Mouse (Mus musculus): ENCODE data around the gene Zfyve28.

Zfyve28 gene

DNA sequence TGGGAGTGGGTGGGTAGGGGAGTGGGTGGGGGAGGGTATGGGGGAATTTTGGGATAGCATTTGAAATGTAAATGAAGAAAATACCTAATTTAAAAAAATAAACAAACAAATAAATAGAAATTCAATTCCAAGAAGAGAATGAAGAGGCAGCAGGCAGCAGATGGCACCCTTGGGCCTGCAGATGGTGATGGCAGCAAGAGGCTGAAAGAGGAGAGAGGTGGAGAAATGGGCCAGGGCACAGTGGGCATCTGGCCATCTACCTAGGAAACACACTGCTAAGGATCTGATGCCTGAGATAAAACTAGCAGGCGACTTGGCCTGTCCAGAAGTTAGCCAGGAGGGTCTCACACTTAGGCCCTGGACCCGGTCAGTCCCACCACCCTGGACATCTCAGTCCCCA is 83.3 kb downstream of the Zfyve28 start:
- DNase-seq (ENCODE audit: low read depth), result no peak

DNA sequence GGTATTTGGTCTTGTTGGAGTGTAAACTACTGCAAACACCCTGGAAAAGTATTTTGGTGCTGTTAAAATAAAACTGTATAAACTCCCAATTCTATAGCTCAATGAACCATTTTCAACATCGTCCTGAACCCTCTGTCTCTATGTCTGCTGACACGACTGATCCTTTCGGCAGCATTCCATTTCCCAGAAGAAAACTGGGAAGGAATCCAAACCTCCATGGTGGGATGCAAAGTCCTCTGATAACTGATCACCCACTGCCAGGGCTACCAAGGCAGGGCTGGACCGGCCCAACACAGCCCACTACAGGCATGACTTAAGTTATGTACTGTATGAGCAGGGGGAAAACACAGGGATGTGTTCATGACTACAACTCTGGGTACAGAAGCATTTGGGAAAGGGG is 86.2 kb downstream of the Zfyve28 start:
- peak; percentile 17 for DNase-seq (ENCODE audit: low read depth)

DNA sequence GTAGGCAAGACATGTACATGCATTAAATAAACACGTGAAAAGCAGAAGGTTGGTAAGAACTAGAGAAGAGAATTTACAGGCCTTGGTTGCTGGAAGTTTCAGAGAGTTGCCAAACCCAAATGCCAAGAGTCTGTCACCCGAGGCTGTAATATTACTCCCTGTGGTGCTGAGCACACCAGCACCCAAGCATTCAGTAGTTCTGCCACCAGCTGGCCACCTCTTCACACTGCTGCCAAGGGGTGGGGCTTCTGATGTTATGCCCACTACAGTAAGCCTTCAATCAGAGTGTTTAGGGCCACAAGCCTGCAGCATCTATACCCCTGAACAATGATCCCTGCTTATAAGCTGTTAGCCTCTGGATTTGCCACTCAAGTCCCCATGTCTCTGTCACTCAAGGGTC is 86.9 kb downstream of the Zfyve28 start:
- peak; percentile 18 for DNase-seq (ENCODE audit: low read depth)

DNA sequence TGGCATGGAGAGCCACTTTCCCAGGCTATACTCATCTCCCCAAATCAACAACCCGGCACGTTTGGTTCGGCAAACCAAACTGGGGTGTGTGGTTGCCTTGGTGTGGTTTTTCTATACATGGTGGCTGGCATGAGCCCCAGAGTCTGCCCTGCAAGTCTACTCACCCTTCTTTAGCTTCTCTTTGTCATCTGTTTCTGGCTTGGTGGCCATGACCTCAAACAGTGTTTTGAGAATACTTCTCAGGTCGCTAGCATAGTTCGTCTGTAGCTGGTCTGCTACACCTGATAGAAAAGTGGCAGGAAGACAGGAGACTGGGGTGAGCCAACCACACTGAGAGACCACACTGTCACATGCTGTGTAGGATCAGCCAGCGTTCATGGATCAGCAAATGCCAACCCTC is 89.6 kb downstream of the Zfyve28 start:
- no peak for DNase-seq (ENCODE audit: low read depth)

DNA sequence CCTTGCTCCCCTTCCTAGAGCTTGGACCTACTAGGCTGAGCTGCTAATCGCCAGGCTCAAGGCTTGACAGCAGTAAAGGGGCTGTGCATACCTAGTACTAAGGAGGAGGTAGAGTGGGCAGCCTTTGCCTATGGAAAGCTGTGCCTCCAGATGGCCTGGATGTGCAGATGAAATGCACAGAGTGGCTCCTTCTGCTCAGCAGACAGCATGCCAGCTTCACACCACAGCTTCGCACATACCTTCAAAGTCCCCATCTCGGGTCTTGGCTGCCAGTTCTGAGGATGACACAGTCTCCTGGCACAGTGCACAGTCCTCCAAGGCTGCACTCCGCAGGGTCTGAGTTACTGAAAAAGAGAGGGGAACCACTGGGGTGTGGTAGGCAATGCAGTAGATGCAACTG is 91.0 kb downstream of the Zfyve28 start:
- no peak for DNase-seq (ENCODE audit: low read depth)

DNA sequence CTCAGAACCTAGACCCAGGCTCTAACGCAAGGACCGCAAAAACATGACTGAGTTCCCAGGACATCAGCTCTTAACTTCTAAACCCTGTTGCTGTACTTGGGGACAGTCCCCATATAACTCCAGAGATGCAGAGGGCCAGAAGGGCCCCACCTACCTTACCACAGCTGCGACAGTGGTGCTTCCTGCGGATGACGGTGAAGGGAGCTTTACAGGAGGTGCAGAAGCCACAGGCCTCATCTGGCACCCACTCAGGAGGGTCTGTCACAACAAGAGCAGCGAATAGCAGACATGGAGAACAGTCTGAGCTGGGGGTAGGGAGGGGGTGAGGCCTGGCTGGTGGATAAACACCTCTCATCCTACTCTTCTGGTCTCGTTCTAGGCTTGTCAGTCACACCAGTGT is 91.8 kb downstream of the Zfyve28 start:
- DNase-seq (ENCODE audit: low read depth), result no peak

DNA sequence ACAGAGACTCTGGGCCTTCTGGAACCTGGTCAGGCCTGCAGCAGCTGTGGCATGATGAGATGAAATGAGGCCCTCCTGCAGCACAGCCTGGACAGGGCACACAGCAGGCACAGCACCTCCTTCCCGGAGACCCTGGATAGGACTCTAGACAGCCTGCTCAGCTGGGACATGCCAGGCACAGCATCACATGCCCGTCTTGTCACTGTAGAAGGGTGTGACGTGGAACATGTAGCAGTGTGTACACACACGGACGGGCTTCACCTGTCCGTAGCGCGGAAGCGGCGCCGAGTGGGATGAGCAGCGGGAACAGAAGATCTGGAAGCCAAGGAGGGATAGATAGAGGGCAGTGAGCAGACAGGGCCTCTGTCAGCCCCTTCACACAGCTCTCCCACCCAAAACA is 92.5 kb downstream of the Zfyve28 start:
- no peak for DNase-seq (ENCODE audit: low read depth)

DNA sequence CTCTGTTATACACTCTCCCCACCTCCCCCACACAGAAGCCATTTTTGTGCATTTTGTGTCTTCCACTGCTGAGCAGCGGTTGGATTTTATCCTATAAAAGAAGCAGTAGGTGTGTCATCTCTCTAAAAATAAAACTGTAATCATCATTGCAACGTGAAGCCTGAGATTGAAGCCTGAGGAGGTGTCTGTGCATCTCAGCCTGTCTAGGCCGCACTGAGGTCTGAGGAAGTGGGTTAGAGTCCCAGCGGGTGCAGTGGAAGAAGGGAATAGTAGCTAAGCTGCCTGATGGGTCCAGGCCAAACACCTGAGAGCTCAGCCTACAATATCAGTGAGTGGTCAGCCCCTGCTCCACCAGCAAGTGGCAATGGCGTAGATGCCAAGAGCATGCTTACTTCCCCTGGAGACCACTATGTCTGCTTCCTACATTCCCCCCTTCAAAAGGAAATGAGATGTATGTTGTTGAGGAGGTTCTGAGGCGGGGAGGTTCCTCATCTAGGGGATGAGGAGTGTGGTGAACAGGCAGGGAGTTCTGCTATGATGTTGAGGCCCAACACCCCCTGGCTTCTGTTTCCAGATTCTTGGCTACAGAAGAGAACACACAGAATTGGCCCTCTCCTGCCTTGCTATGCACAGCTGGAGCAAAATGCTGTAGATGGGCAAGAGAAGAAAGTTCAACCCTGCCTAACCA is 93.1 kb downstream of the Zfyve28 start:
- DNase-seq (ENCODE audit: low read depth), result no peak

DNA sequence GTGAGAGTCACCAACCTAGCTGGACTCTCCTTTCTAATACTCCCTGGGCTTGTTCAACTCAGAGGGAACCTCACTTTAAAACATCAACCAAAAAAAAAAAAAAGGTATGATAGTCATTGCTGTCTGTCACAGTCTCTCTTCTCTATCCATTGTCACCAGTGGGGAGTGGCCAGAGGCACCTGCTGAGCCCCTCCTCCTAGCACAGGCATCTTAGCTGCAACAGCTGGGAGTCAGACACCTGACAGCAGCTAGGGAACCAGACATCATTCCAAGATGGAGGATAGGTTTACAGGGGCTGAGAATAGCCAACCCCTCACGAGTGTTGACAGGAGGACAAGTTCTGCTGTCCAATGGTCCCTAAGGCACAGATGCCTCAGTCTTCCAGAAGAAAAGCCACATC is 93.8 kb downstream of the Zfyve28 start:
- DNase-seq (ENCODE audit: low read depth), result no peak

DNA sequence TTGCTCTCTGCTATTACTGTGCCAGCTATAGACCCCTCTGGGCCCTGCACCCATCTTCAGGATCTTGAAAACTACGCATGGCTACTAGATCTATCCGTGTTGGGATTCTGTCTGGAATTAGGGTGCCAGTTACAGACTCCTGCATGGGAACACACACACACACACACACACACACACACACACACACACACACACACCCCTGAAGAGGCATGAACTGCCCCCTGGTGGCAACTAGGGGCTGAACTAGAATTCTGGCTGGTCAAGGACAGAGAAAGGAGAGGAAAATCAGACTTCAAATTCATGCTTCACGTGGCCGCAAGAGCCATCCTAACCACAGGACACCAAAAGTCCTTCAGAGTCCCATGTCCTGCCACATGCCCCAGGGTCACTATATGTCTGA is 96.4 kb downstream of the Zfyve28 start:
- peak; percentile 54 for DNase-seq (ENCODE audit: low read depth)

DNA sequence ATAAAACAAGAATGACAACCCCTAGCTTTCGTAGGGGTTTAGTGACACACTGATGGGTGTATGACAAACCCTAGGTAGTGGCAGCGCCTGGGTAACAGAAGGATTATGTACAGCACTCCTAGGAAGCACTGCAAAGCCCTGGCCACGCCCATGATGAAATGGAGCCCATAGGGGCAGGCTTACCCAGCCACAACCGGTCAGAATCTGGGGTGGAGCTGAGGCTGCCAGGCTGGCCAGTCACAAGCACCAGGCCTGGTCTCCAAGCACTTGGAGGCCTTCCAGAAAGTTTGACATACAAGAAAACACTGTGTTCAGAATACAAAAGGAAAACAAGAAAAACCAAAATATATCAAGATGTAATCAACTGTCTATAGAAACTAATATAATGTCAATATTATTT is 97.2 kb downstream of the Zfyve28 start:
- peak; percentile 87 for DNase-seq (ENCODE audit: low read depth)

DNA sequence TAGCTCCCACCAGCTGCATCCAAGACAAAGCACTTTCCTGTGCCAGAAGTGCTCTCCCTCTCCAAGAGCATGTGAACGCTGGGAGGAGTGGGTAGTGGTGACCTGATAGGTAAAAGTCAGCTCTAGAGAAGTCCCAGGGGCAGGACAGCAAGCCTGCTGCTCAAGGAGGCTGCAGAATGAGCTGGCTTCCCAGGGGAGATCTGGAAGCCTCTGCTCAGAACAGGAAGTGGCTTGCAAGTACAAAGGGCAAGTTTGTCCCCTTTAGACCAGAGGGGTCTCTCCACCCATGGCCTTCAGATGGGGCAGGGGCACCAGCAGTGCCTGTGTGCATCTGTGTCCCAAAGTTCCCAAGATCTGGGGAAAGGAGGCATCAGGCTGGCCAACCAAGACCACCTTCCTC is 98.7 kb downstream of the Zfyve28 start:
- DNase-seq (ENCODE audit: low read depth), result no peak

DNA sequence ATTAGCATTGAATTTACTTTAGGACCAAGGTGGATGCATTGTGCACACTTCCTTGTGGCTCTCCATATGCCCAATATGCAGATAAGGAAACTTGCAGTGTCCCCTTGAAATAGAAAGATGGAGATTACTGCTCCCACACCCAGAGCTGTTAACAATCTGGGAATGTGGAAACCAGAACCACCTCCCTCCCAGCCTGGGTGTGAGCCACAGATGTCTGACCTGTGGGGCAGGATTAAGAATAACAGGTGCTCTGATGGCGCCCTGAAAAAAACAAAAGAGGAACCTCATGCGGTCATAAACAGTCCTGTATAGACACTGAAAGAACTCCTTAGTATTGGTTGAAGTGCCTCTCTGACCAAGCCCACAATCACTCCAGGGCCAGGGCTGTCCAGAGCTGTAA is 99.4 kb downstream of the Zfyve28 start:
- DNase-seq (ENCODE audit: low read depth), result no peak

DNA sequence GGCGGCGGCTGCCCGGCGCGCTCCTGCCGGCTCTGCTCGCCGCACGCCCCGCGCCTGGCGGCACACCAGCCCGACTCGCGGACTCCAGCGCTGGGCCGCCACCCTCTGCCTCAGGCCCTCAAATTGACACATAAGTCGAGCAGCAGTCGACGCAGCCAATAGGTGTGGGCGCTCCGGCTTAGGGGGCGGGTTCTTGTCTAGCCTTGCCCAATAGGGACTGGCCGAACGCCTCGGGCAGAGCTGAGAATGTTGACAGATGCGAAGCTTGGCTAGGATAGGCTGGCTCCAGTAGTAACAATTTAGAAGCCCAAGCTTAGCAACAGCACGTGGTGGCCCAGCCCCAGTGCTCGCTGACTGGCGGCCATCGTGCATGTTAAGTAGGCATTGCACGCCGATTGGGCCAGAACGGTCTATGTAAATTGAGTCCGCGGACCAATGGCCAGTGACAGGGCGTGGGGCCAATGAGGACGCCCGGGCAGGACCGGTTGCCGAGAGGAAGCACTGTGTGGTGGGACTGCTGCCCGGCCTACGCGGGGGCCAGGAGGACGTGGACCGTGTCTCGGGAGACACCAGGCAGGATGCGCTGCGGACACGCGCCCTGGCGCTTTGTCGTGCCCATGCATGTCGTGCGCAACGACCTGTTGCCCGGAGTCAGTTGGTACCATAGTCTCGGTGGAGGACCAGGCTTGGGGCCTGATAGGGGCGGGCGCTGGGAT is 100.5 kb downstream of the Zfyve28 start, which contains the start of gene Mxd4:
Gene Mxd4, minus strand, starts transcription at position 120 of the 716 bp plus-strand sequence.
- peak; percentile 99 for DNase-seq (ENCODE audit: low read depth)

DNA sequence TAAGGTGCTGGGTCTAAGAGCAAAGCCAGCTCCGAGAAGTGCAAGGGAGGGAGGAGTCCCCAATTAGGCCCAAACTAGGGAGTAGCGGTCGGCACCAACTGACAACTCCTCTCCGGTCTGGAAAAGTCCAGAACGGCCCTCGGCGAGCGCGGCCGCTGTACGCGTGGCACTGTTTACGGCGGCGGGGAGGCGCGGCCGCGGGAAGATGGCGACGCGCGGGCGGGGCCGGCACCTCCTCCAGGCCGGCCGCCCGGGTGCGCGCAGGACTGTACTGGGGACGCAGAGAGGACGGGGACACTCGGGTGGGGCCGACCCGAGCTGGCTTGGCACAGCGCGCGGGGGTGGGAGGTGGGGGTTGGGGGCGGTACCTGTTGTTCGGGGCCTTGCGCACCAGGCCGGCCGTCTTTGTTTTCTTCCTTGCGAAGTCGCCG is 101.3 kb downstream of the Zfyve28 start:
- peak; percentile 78 for DNase-seq (ENCODE audit: low read depth)

DNA sequence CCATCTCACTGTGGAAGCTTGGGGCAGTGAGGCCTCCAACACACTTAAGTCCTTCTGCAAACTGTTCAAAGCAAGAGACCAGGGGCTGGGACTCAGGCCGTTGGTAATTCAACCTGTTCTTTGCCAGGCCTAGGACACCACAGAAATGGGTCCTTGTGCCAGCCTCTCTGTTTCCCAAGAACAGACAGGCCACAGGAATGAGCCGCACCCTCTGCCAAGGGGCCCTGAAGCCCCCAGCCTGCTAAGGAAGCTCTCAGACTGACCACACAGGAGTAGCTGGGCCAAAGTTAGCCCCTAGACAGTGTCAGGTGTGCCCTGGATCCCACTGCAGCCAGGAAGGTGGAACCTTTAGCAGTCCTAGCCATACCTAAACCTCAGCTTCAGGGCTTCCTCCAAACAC is 101.9 kb downstream of the Zfyve28 start:
- peak; percentile 38 for DNase-seq (ENCODE audit: low read depth)

DNA sequence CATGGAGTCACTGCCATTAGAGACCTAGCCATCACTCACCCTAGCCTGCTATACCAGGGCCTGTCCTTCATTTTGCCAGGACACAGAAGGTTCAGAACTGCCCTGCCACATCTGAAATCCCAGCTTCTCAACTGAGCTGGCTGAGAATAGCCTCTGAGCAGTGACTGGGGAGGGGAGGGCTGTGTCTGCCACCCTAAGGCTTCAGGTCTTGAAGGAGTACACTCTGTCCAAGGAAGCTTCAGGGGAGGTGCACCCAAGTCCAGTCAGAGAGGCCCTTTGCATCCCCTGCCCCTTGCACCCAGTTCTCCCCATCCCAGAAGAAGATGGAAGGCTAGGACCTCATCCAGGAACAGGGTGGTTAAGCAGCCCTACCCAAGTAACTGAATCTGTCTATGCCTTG is 102.5 kb downstream of the Zfyve28 start:
- DNase-seq (ENCODE audit: low read depth), result no peak

DNA sequence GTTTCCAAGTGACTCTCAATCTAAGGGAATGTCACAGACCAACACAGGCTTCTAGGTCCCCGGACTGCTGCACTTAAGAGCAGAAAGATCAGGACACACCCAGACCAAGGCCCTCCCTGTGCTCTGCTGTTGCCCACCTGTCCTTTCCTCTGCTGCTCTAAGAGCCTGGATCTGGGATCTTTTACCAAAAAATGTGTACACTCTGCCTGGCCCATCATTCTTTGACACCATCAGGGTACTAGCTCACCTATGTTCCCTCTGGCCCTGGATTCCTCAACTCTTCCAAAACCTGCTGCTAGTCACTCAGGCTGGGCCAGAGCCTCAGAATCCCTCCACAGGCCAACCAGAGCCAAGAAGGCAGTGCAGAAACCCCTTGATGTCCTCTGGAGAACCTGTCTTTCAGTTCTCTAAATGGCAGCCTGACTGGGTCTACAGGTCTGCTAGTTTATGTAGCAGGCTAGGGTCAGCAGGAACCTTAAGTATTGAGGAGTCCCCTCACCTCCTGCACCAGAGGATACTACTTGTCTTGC is 103.1 kb downstream of the Zfyve28 start:
- no peak for DNase-seq (ENCODE audit: low read depth)

DNA sequence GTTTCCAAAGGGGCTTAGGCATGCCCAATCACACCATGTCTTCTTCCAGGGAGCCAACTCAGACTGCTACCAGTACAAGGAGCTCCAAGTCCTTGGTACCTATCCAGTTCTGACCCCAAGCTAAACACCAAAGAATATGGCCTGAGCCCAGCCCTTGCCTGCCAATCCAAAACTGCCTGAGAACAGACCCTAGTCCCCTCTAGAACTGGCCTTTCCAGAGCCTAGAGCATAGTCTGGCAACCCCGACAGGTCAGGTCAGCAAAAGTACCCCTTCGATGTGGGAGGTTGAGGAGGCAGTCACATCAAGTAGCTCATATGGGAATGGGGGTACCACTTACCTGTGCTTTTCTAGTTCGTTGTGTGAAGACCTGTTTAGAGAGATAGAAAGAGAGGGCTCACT is 104.3 kb downstream of the Zfyve28 start:
- no peak for DNase-seq (ENCODE audit: low read depth)

DNA sequence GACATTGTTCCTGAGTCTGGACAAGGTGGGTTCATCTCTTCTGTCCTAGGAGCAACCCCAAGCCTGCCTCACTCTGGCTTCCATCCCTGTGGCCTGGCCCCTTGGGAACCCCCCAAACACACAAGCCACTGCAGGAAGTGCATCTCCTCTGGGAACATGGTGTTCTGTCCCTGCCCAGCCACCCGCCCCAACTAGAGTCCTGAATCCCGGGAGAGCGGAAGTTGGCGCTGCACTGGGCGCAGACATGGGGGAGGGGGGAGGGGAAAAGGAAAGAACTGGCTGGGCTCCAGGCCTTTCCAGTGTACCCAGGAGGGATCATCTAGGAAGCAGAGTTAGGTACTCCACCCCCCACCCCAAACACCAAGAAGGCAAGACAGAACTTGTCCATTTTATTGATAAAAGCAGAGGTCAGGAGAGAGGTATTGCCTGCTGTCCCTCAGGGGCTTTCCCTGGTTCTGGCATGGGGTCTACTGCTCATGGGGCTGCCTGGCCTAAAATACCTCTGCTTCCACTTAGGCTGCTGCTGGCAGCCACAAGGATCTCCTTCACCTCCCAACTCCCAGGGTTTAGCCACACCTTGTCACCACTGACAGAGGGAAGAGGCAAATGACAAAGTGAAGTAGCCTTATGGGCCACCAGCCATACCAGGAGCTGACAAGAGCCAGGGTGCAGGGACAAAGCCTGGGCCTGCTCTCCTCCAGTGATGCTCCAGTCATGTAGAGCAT is 104.9 kb downstream of the Zfyve28 start:
- DNase-seq (ENCODE audit: low read depth), result no peak

DNA sequence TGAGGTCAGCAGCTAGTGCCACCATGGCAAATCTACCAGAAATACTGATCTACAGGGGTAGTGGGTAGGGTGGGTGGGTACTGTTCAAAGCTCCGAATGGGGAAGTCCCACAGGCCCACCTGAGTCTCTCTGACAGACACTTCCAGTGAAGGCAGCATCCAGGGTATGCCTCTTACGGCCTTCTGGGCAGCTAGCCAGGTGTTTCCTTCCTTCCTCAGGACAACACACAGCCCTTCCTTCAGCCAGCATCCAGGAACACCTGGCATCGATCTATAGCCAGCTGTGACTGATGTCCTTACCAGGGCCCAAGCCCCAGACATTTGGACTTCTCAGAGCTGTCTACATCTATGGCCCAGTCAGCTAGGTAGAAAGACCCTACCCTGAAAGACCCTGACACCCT is 105.8 kb downstream of the Zfyve28 start:
- peak; percentile 18 for DNase-seq (ENCODE audit: low read depth)

DNA sequence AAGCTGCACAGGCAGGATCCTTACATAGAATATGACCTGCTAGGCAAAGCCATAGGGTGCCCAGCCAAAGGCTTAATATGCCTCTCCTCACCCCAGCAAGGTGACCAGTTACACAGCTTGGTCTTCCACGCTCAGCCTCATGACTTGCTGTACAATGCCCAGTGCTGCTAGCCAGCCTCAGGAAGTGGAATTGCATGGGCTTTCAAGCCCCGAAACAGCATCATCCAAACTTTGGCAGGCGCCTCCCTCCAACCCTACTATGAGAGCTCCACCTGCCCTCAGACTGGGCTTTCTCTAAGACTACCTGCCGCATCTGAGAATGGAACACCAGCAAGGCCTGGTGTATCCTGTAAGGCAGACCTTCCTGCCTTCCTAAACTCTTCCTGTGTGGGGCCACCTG is 110.4 kb downstream of the Zfyve28 start:
- DNase-seq (ENCODE audit: low read depth), result no peak

DNA sequence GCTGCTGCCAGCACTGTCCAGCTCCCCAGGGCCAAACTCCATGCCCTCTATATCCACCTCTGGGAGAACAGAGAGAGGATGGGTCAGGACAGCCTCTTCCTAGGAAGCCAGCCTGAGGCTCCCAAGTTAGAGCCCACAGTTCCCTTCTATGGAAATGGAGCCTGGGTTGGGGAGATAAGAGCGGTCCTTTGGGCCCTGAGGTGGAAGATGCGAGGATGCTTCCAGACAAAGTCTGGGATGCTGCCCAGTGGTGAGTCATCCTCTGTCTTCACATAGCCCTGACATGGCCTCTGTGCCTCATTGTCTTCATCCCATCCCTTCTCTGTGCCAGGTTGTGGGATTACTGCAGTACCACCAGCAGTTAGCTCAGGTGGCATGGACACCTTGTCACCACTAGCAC is 111.2 kb downstream of the Zfyve28 start:
- no peak for DNase-seq (ENCODE audit: low read depth)
